Mouse (Mus musculus): ENCODE data around the gene Ccdc85b.

GRCm38 (mm10) chr19:5477004-5477667 is 19.4 kb upstream of the Ccdc85b start:
- no peak for TF ChIP-seq CTCF (IDR thresholded peaks at IDR 0.05; ENCODE audit: low read depth, low read length)
- no peak for TF ChIP-seq POLR2A (IDR thresholded peaks at IDR 0.05; ENCODE audit: insufficient read depth, low read length)
- TF ChIP-seq EP300 (IDR thresholded peaks at IDR 0.05; ENCODE audit: insufficient read depth, low read depth, low read length) = no peak

All from ES-Bruce4 (cell line).